Mouse (Mus musculus) heart, embryonic 10.5 days (tissue): Measurements from ENCODE around the gene Prkar1a. TPM values are rescaled to one million over a fixed set of nuclear protein-coding genes. Genes with fewer than 3 reads are reported as not detected.

Experiments used
- DNase-seq: peaks from one replicate; pipeline ENCODE4 v3.0.0-alpha.2; 2017; ENCODE audit warnings: low spot score
- H3K27ac ChIP-seq: fragments of 300-500 bp; sonication (generic); 2 replicates; pipeline ENCODE4 v1.5.1; 2016; ENCODE audit warnings: mild to moderate bottlenecking
- H3K27me3 ChIP-seq: fragments of 300-500 bp; sonication (generic); 2 replicates; pipeline ENCODE4 v1.6.1; 2016; ENCODE audit warnings: mild to moderate bottlenecking; ENCODE audit not compliant: poor library complexity, insufficient read depth, severe bottlenecking
- H3K36me3 ChIP-seq: fragments of 300-500 bp; sonication (generic); 2 replicates; pipeline ENCODE4 v1.6.1; 2016; ENCODE audit warnings: mild to moderate bottlenecking, moderate library complexity
- H3K4me1 ChIP-seq: fragments of 300-500 bp; sonication (generic); 2 replicates; pipeline ENCODE4 v1.6.1; 2016; ENCODE audit warnings: mild to moderate bottlenecking
- H3K4me3 ChIP-seq: fragments of 300-500 bp; sonication (generic); 2 replicates; pipeline ENCODE4 v1.5.1; 2016; ENCODE audit warnings: mild to moderate bottlenecking, moderate library complexity
- H3K9me3 ChIP-seq: fragments of 300-500 bp; sonication (generic); 2 replicates; pipeline ENCODE4 v1.6.1; 2016; ENCODE audit warnings: mild to moderate bottlenecking, moderate library complexity
- WGBS: fragments of 180-500 bp; shearing (Covaris S2); methylation state at CpG from one replicate; pipeline ENCODE4 v1.1.7; 2016; 5-methylcytosine and 5-hydroxymethylcytosine counted together
- polyA plus RNA-seq: library from polyadenylated mRNA; unstranded; fragments of >200 nt; fragmentation: Nextera tagmentation; extraction: Ambion mirVana; gene quantifications from 2 replicates; pipeline ENCODE4 v1.2.1, GENCODE M21; 2016

Prkar1a gene
- polyA plus RNA-seq, 1 experiment from 2014 or later: 365 TPM

DNA sequence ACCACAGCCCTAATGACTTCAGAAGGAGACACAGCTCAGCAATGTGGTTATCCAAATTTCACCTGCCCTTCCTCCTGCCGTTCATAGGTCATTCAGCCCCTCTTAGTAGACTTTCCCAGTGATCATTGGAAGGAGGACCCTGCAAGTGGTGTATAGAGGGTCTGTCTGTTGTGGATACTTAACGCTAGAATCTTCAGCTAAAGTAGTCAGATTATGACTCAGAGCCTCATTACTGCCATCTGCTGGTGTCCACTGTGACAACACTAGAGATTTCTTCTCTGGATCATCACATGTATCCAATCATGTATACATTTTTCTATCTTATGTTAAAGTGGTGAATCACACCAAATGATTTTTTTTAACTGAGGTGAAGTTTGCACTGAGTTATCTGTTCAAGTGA, 28.0 kb upstream of the Prkar1a start:
- H3K36me3 ChIP-seq: no peaks in the 10 kb centered on the region
- no peak for DNase-seq
- peak overlapping the region; percentile 81; the same call in 1 of the 2 replicates for H3K27ac ChIP-seq
- no peak overlapping the region for H3K4me3 ChIP-seq
- H3K27me3 ChIP-seq: no peaks in the 10 kb centered on the region
- WGBS: 16% methylated on average over 2 of the region's 2 CpGs
- 0 out of 2 replicates have a peak, but pooled peaks cover 3% of the 10 kb centered on the region for H3K9me3 ChIP-seq
- H3K4me1 ChIP-seq: peaks cover 43% of the 10 kb centered on the region

DNA sequence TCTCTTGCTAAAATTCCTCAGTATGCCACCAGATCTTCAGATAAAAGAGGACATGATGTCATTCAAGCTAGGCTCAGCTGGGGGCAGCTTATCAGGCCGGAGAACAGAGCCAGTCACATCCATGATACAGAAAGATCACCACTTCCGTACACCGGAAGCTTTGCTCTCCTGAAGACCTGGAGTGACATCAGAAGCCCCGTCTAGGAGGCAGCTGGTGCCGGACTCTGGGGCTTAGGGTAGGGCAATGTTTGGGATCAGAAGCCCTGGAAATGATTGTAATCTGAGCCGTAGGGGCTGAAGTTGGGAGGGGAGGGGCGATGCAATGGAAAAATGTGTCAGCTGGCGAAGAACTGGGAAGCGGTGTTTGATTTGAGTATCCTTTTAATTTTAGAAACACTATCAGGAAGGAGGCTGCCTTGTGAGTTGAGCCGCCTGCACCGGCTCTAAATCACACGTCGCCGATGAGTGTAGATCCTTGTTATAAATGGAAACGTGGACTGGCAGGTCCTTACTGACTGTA, 26.6 kb upstream of the Prkar1a start:
- Histone ChIP-seq H3K27me3 (no peaks in the 10 kb centered on the region), H3K9me3 (0 out of 2 replicates have a peak, but pooled peaks cover 3% of the 10 kb centered on the region), H3K4me1 (peaks cover 37% of the 10 kb centered on the region), H3K27ac (peak overlapping the region; percentile 81), H3K36me3 (no peaks in the 10 kb centered on the region), H3K4me3 (peak overlapping the region; percentile 50)
- 5% methylated on average over 15 of the region's 15 CpGs for WGBS
- peak; percentile 82 for DNase-seq

DNA sequence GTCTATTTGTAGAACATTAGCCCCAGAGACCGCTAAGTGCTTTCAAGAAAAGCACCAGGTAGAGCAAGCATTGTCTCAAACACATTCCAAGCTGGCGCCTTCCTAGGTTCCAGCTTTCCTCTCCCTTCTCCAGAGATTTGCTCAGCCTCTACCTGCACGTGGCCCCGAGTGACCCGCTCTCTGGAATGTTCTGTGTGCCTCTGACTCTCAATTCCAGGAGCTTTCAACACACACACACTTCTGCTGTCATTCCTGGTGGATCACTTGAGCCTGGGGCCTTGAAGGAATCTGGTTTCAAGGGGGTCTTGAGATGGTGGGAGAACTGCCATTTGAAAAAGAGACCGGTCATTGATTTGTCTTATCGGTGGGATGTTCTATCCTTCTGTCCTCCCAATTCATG, 26.0 kb upstream of the Prkar1a start:
- Histone ChIP-seq H3K4me1 (peaks cover 36% of the 10 kb centered on the region), H3K27ac (peak overlapping the region; percentile 81), H3K36me3 (no peaks in the 10 kb centered on the region), H3K27me3 (no peaks in the 10 kb centered on the region), H3K4me3 (no peak overlapping the region), H3K9me3 (0 out of 2 replicates have a peak, but pooled peaks cover 3% of the 10 kb centered on the region)
- WGBS: 66% methylated on average over 7 of the region's 7 CpGs
- no peak for DNase-seq

DNA sequence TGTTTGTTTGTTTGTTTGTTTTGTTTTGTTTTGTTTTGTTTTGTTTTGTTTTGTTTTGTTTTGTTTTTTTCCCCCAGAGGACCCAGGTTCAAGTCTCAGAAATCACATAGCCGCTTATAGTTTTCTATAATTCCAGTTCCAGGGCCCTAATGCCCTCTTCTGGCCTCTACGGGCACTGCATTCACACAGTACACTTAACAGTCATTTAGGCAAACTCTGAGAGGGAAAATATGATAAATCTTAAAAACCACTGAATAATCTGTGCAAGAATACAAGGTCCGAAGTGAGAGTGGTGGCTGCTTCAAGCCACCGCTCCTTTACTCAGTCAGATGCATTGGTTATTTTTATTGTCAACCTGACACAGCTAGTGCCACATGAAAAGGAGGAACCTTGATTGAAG, 21.6 kb upstream of the Prkar1a start:
- no peak overlapping the region for H3K4me3 ChIP-seq
- H3K36me3 ChIP-seq: no peaks in the 10 kb centered on the region
- peak overlapping the region; percentile 22; the same call in 1 of the 2 replicates for H3K27ac ChIP-seq
- WGBS: 81% methylated on average over 4 of the region's 4 CpGs
- no peaks in the 10 kb centered on the region for H3K27me3 ChIP-seq
- 0 out of 2 replicates have a peak, but pooled peaks cover 3% of the 10 kb centered on the region for H3K9me3 ChIP-seq
- no peak for DNase-seq
- H3K4me1 ChIP-seq: peaks cover 34% of the 10 kb centered on the region

DNA sequence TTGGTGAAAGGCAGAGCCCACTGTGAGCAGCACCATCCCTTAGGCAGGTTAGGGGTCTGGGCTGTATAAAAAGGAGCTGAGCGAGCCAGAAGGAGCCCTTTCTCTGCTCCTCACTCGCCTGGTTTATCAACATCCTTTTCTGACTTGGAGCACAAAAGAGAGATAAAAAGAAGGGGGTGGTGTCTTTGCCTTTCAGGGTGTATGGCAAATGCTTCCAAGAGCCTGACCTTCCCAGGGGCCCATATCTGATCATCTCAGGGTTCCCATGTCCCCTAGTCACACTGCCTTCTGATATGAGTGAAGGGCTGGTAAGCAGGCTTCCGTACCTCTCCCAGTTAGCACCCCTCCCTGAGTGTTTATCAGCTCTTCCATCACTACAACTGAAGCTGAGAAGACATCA, 21.1 kb upstream of the Prkar1a start:
- Histone ChIP-seq H3K9me3 (0 out of 2 replicates have a peak, but pooled peaks cover 3% of the 10 kb centered on the region), H3K27ac (peak overlapping the region; percentile 22; the same call in 1 of the 2 replicates), H3K4me1 (peaks cover 29% of the 10 kb centered on the region), H3K36me3 (no peaks in the 10 kb centered on the region), H3K27me3 (no peaks in the 10 kb centered on the region), H3K4me3 (no peak overlapping the region)
- DNase-seq: no peak
- 53% methylated on average over 3 of the region's 3 CpGs for WGBS

DNA sequence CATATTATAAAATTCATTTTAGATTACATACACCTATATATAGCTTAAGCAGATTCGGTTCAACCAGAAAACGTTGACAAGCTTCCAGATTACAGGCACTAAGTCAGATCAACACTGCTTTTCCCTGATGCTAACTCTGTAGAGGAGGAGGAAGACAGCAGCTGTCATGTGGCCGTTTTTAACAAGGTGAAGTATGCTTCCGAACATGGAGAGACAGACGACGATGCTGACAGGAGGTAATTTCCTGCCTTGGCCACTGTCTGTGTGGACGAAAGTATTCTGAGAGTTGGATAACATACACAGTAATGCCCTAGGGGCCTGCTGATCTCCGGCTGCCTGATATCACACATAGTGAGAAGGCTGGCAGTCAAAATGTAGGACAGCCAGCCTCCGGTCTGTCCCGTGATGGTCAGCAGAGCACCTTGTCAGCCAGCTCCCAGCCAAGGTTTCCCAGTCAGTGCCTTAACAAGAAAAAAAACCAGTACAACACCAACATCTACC, 20.1 kb upstream of the Prkar1a start:
- Histone ChIP-seq H3K27me3 (no peaks in the 10 kb centered on the region), H3K4me1 (peaks cover 21% of the 10 kb centered on the region), H3K4me3 (0 out of 2 replicates have a peak overlapping the region, but pooled peaks have one; percentile 3), H3K27ac (peak overlapping the region; percentile 78), H3K9me3 (0 out of 2 replicates have a peak, but pooled peaks cover 3% of the 10 kb centered on the region), H3K36me3 (no peaks in the 10 kb centered on the region)
- no peak for DNase-seq
- WGBS: 18% methylated on average over 10 of the region's 10 CpGs

DNA sequence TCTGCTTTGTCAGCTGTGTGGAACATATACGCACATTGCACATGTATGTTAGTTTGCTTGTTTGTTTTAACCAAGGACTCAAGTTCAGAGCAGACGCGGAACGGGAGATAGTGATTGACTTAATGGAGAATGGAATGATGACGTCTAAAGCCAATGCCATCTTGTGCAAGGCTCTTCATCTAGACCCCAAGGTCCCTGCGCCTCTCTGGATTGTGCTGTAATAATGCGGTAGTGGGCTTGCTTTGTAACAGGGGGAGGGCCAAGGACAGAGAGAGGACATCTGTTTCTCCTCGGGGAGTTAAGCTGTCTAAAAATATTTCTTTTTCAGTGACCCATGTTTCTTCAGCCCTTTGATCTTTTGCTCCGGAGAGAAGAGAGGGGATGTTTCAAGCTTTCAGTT, 14.3 kb upstream of the Prkar1a start:
- 73% methylated on average over 9 of the region's 9 CpGs for WGBS

DNA sequence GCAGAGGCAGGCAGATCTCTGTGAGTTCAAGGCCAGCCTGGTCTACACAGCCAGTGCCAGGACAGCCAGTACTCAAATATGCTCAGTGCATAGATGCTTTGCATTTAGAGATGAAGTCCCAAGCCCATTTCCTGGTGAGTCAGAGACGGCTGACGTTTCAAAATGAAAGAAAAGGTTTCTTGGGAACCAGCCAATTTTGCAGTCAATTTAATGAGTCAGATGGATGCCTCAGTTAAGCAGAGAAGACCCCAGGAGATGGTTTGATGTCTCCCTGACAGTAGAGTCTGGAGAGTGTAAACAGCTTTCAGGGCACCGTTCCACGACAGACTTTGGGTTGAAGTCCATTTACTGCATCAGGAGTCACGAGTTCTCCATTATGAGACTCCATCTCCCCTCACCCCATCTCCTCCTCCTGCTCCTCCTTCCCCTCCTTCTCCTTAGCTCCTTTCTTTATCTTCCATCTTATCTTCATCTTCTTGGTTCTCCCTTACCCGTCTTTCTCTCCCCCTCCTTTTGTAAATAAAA, 13.3 kb upstream of the Prkar1a start:
- 78% methylated on average over 6 of the region's 6 CpGs for WGBS
- no peak overlapping the region for H3K4me3 ChIP-seq
- DNase-seq: no peak

More for the DNA sequence above, 14.3 kb upstream of the Prkar1a start:
- no peaks in the 10 kb centered on the region for H3K9me3 ChIP-seq
- peaks cover 3% of the 10 kb centered on the region for H3K4me1 ChIP-seq
- no peaks in the 10 kb centered on the region for H3K36me3 ChIP-seq
- H3K4me3 ChIP-seq: no peak overlapping the region
- H3K27me3 ChIP-seq: no peaks in the 10 kb centered on the region
- no peak for DNase-seq
- H3K27ac ChIP-seq: no peak overlapping the region; the same call in 1 of the 2 replicates

DNA sequence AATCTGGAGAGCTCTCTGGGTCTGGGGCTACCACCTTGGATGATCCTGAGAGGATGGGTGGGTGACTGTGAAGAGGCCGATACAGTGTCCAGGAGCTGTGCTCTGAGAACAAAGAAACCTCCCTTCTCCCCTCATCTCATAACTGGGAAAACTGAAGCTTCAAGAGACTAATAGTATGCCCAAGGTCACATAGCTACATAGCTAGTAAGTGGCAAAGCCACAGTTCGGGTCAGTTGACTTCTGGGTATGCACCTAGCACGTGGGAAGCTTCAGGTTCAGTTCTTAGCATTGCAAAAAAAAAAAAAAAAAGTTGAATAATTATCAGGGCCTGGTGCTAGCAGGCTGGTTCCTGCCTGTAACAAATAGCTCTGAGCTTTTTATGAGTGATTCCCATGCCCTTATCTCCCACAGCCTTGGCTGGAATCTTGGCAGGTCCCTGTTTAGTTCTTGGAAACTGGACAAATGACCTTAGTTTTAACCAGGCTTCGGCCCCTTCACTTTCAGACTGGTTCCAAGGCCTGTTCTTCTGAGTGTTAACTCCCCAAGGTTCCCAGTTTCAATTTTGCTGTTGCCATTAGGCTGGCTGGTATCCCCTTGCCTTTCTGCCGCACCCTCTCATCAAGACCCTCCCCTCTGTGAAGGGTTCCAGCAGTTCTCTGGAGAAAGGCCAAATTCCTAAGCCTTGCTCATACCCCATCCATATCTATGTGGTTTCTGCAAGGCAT, 7.5 kb upstream of the Prkar1a start:
- no peaks in the 10 kb centered on the region for H3K9me3 ChIP-seq
- no peaks in the 10 kb centered on the region for H3K27me3 ChIP-seq
- no peak for DNase-seq
- no peak overlapping the region for H3K4me3 ChIP-seq
- H3K36me3 ChIP-seq: no peaks in the 10 kb centered on the region
- WGBS: 71% methylated on average over 5 of the region's 5 CpGs
- H3K27ac ChIP-seq: no peak overlapping the region
- H3K4me1 ChIP-seq: peaks cover 4% of the 10 kb centered on the region; the same call in 1 of the 2 replicates

More for the DNA sequence above, 13.3 kb upstream of the Prkar1a start:
- Histone ChIP-seq H3K27me3 (no peaks in the 10 kb centered on the region), H3K27ac (no peak overlapping the region), H3K9me3 (no peaks in the 10 kb centered on the region), H3K36me3 (no peaks in the 10 kb centered on the region), H3K4me1 (peaks cover 3% of the 10 kb centered on the region)

DNA sequence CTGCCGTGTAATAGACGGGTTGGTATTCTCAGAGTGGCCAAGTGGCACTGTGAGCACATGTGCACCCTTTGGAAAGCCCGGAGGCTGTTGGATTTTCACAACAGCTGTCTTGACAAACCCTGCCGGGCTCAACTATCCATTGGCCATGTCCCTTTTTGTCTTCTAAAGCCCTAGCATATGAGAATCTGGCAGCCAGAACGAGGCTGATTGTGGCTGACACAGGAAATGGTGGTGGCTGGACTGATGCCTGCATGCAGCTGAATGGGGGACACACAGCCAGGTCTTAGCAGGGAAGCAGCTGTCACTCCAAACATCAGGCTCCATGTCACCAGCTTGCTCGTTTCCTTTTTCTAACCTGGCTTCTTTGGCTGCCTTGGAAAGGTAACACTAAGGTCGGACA, 695 bp upstream of the Prkar1a start:
- no peaks in the 10 kb centered on the region for H3K27me3 ChIP-seq
- peak overlapping the region; percentile 44; the same call in 1 of the 2 replicates for H3K27ac ChIP-seq
- H3K9me3 ChIP-seq: no peaks in the 10 kb centered on the region
- peaks cover 32% of the 10 kb centered on the region for H3K4me1 ChIP-seq
- no peak for DNase-seq
- WGBS: 41% methylated on average over 7 of the region's 7 CpGs
- peaks cover 2% of the 10 kb centered on the region; the same call in 1 of the 2 replicates for H3K36me3 ChIP-seq
- H3K4me3 ChIP-seq: peak overlapping the region; percentile 15; the same call in 1 of the 2 replicates

DNA sequence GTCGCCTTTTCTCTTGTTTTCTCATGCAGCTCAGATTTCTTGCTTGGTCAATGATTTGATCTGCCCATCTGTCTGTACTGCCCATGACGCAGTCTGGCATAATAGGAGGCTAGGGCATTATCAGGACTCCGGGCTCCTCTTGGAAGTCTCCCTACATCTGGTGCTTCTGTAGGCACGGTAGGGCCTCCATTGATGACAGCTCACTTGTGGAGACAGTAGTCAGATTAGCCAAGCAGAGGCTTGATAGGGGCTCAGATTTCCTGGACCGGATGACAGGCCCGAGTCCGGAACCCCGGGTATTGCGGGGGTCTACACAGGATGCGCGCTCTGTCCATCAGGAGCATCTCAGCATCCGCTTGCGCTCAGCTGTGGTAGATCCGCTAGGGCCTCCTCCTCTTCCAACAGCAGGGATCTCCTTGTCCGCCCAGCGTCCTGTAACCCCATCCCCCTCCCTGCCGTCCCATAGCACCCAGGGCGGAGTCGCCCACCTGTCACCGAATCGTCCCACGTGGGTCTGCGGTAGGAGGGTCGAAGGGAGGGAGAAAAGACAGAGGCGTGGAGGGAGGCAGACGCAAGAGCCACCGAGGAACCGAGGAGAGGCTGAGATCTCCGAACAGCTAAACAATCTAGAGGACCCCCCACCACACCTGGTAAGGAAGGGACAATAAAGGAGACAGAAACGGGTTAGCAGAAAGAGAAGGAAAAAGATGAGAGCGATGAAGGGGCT, 933 bp downstream of the Prkar1a start:
- Histone ChIP-seq H3K27ac (peak overlapping the region; percentile 100), H3K9me3 (no peaks in the 10 kb centered on the region), H3K4me3 (peak overlapping the region; percentile 98), H3K36me3 (peaks cover 19% of the 10 kb centered on the region), H3K27me3 (no peaks in the 10 kb centered on the region), H3K4me1 (peaks cover 35% of the 10 kb centered on the region)
- peak; percentile 94 for DNase-seq
- under 1% methylated on average over 31 of the region's 31 CpGs for WGBS

DNA sequence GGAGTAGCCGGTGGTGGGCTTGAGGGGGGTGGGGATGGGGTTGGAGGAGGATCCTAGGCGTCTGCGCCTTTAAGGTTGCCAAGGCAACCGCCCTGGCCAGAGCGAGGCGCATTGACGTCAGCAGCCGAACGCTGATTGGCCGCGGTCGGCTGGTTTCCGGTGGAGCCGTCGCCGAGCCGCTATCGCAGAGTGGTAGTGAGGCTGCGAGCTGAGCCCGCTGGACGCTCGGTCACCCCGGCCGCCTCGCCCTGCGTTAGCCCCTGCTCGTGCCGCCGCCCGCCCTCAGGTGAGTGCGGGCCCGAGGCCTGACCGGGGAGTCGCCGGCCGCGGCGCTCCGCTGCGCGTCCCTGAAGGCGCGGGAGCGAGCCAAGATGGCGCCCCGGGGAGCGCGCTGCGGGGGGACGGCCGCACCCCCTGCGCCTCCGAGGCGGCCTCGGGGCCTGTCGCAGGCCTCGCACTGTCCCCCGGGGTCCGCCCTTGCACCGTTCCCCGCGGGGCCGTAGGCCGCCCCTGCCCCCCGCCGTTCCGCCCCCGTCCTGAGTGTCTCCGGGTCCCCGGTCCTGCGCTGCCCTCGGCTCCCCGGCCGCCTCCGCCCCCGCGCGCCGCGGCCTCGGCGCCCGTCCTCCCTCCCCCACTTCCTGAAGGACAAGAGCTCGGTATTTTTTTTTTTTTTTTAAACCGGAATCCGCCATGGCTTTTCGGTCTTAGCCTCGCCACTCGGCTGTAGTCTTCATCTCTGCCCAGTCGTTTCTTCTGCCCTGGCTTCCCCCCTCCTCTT, 1.8 kb downstream of the Prkar1a start:
- Histone ChIP-seq H3K4me1 (peaks cover 35% of the 10 kb centered on the region), H3K27ac (peak overlapping the region; percentile 100), H3K4me3 (peak overlapping the region; percentile 98), H3K9me3 (no peaks in the 10 kb centered on the region), H3K27me3 (no peaks in the 10 kb centered on the region), H3K36me3 (peaks cover 27% of the 10 kb centered on the region)
- WGBS: under 1% methylated on average over 90 of the region's 90 CpGs
- peak; percentile 96 for DNase-seq
